ENCODE assay signal across 16 mouse cellular contexts in genomic region chr1:187891262-187891661, GRCm38 (mm10).
"Had no signal": no experiment of that assay in that cellular context is flagged by ENCODE, and none has a peak within 500 bp of the region (broad histone marks: within the 10 kb centered on the region; RNA-seq: fewer than 3 reads in every experiment).

No protein-coding gene starts in this region.

- H3K4me1 ChIP-seq: limb, embryonic 12.5 days; limb, embryonic 15.5 days; liver, embryonic 12.5 days; liver, embryonic 15.5 days; midbrain, embryonic 13.5 days had no signal

- H3K9ac ChIP-seq: kidney, embryonic 15.5 days; limb, embryonic 12.5 days; limb, embryonic 15.5 days; liver, embryonic 12.5 days; liver, embryonic 15.5 days; lung, embryonic 14.5 days; midbrain, embryonic 13.5 days had no signal

- H3K27ac ChIP-seq: kidney, embryonic 15.5 days; limb, embryonic 12.5 days; limb, embryonic 15.5 days; liver, embryonic 12.5 days; liver, embryonic 15.5 days; midbrain, embryonic 13.5 days had no signal

- H3K36me3 ChIP-seq: kidney, embryonic 15.5 days; limb, embryonic 12.5 days; limb, embryonic 15.5 days; liver, embryonic 12.5 days; liver, embryonic 15.5 days; midbrain, embryonic 13.5 days had no signal

- H3K4me2 ChIP-seq: kidney, embryonic 15.5 days; limb, embryonic 12.5 days; limb, embryonic 15.5 days; liver, embryonic 12.5 days; liver, embryonic 15.5 days; lung, embryonic 14.5 days; midbrain, embryonic 13.5 days had no signal

- H3K27me3 ChIP-seq: kidney, embryonic 15.5 days; limb, embryonic 12.5 days; limb, embryonic 15.5 days; liver, embryonic 12.5 days; liver, embryonic 15.5 days; midbrain, embryonic 13.5 days had no signal

- H3K9me3 ChIP-seq: kidney, embryonic 15.5 days; limb, embryonic 12.5 days; limb, embryonic 15.5 days; liver, embryonic 12.5 days; liver, embryonic 15.5 days; midbrain, embryonic 13.5 days had no signal

- H3K4me3 ChIP-seq: kidney, embryonic 15.5 days; limb, embryonic 12.5 days; limb, embryonic 15.5 days; liver, embryonic 12.5 days; liver, embryonic 15.5 days; midbrain, embryonic 13.5 days had no signal

- ATAC-seq: liver, embryonic 12.5 days; midbrain, embryonic 13.5 days had no signal

- DNase-seq: kidney, adult 11 months; kidney, adult 8-10 months; kidney, postnatal 10 days; kidney, postnatal 36 days; left cerebral cortex, postnatal 4 days; lung, embryonic 14.5 days; lung, postnatal 10 days; thymus, adult 2 months; thymus, postnatal 14 days; thymus, postnatal 4 days had no signal
